Mouse (Mus musculus) mouse embryonic stem cell (cell line): Measurements from ENCODE around the gene Ankrd49.

Source experiments
- in situ Hi-C, 2 experiments: fragments of 300-500 bp; cut with MboI; formaldehyde crosslinking; loops; 1 replicate in 1 of 2; 3 replicates in 1 of 2; pipeline ENCODE4 v1.14.3; 2019 to 2020; ENCODE audit warnings: low sequenced_read_pairs in 2 of 2, low pct_unique_long_range_greater_than_20kb in 1 of 2, mixed read lengths in 1 of 2; ENCODE audit not compliant: unreplicated experiment in 1 of 2

Ankrd49 gene

DNA sequence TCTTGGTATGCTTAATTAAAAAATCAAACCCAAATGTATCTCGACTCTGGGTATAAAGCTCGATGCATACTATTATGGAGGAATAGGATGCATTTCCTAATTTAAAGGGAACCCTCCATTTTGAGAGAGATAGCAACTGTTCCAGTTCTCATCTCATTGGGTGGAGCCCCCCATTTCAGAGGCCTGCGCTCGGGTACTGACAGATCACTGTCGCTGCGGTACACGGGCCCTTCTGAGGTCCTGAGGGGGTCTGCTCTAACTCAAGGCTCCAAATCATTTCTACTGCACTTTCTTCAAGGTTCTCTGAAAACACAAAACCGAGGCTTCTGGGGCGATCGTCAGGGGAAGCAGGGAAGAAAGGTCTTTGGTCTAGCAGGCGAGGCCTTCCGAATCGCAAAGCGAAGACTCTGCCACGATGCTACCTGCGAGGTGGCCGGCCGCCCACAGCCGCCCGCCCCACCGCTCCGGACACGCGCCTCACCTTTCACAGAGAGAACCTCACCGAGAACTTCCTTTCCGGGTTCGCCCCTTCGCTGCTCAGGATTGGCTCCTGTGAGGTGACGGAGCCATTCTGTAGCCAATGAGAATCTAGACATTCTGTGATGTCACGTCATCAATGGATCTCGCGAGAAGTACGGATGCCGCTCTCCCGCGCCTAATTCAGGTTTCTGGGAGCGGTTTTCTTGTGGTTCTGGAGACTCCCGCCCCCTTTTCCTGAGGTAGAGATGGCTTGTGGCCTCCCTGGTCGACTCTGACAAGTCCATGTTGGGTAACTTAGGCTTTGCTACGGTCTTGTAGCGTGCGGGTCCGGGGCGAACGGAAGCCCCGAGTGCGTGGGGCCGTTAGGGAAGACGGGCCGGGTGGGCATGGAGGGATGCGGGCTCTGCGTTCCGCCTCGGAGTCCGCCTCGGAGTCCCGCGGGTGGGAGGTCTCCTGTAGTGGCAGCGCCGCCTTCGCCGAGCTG lies at the start of gene Ankrd49, which contains the start of gene Mre11a:
Gene Ankrd49, minus strand, starts transcription at position 818 of the 964 bp plus-strand sequence.
Gene Mre11a, plus strand, starts transcription at position 616 of the 964 bp plus-strand sequence.
- in situ Hi-C loops: loop anchor here (25.0 kb wide), 1 partner anchor 947 kb away; the partner anchor contains the start of genes Cep57 (in 2 of the 2) and Fam76b (in 2 of the 2)

GRCm38 (mm10) chr9:14832046-14832445 lies 47.4 kb upstream of the Ankrd49 start:
- in situ Hi-C loops: no loop called here

GRCm38 (mm10) chr9:14827875-14828274 lies 43.2 kb upstream of the Ankrd49 start:
- in situ Hi-C loops: no loop called here

DNA sequence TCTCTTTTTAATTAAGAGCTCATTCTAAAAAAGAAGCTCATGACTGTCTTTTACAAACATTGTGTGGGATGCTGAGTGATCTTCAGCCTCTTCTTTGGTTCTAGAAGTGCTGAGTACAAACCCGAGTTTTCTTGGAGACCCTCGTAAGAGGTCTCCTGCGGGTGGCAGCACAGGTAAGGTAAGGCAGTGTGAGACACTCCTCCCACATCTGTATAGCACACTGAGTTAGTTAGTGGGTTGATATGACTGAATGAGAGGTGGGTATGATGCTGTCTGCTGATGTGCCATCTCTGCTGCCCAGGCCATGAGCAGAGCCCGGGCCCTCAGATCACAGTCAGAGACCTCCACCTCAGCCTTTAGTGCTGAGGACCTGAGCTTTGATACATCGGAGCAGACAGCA lies 40.2 kb upstream of the Ankrd49 start:
- in situ Hi-C loops: loop anchor here in 1 of 2 experiments (25.0 kb wide), 1 partner anchor 512 kb away; no protein-coding TSS in a partner anchor

GRCm38 (mm10) chr9:14821396-14821795 lies 36.7 kb upstream of the Ankrd49 start:
- in situ Hi-C loops: loop anchor here in 1 of 2 experiments (25.0 kb wide), 1 partner anchor 516 kb away; no protein-coding TSS in a partner anchor

DNA sequence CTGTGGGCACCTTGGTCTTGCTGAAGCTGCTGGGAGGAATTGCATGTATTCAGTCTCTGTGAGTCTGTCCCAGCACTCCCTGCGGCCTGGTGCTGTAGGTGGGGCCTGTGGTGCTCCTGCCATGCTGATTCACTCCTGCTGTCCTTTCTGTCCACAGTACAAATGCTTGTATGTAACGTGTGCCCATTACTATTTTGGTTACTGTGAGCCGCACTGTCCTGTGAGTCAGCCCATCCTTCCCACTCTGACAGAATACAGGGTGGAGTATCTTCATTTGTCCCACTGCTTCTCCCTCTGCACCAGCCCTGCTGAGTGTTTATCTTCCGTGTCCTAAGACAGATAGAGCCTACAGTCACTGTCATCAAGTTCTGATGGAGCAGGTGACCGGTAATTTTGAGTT lies 25.5 kb upstream of the Ankrd49 start:
- in situ Hi-C loops: loop anchor here (10.0 to 25.0 kb wide), 2 partner anchors 527 to 535 kb away; no protein-coding TSS in a partner anchor

GRCm38 (mm10) chr9:14806786-14807185 lies 22.1 kb upstream of the Ankrd49 start:
- in situ Hi-C loops: loop anchor here in 1 of 2 experiments (25.0 kb wide), 1 partner anchor 531 kb away; no protein-coding TSS in a partner anchor

DNA sequence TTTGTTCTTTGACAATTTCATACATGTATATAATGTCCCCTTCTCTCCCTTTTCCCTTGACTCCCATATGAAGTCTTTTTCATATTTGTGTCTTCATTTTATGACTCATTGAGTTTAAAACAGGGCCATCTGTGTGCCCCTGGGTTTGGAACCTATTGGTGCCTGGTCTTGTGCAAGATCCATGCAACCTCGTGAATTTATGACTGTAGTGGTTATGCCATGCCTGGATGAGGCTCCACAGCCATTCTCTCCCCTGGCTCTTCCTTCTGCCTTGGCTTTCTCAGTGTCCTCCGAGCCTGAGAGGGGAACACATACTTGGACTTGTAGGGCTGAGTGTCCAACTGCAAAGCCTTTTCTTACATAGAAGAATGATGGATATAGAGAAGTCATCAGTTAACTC lies 21.1 kb upstream of the Ankrd49 start:
- in situ Hi-C loops: loop anchor here in 1 of 2 experiments (25.0 kb wide), 1 partner anchor 532 kb away; no protein-coding TSS in a partner anchor

- in situ Hi-C loops: loop anchor here (25.0 kb wide), 1 partner anchor 950 kb away; the partner anchor contains the start of genes Cep57 (in 2 of the 2) and Fam76b (in 2 of the 2)
Measured at GRCm38 (mm10) chr9:14787356-14787755, 2.7 kb upstream of the Ankrd49 start.

DNA sequence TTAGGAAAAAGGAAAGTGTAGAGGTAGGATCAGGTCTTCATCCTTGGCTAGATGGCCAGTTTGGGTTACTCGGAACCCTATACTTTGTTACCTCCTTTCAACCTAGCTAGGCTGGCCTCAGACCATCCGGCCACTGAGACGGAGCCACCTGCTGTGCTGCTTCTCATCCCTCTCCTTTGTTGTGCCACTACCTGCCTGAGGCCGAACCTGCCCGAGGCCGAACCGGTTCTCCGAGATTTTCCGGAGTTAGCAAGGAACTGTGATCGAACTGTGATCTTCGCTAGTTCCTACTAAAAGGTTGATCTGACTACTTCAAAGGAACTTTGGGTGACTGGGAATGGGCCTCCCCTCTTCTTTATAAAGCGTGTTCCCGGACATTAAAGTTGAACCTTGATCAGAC lies 6.3 kb downstream of the Ankrd49 start:
- in situ Hi-C loops: loop anchor here (10.0 to 25.0 kb wide), 2 partner anchors 236 to 941 kb away; partner anchors contain the start of genes Cep57 (in 2 of the 2) and Fam76b (in 2 of the 2)

DNA sequence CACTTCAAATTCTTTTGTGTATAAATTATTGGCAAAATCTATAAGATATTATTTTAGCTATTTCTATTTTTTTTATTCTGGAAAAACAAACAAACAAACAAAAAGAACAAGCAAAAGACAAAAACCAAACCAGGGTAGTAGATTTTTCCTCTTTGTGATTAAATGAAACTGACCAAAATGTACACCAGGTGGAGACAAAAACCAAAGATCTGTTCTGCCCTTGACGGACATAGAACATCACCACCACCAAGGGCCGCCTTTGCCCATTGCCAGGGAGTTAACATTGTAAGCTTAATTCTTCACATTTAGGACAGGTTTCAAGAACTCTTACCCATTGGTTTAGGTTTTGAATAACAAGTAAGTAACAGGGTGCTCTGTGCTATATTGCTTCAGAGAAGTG lies 10.8 kb downstream of the Ankrd49 start:
- in situ Hi-C loops: loop anchor here in 1 of 2 experiments (10.0 kb wide), 1 partner anchor 241 kb away; no protein-coding TSS in a partner anchor

DNA sequence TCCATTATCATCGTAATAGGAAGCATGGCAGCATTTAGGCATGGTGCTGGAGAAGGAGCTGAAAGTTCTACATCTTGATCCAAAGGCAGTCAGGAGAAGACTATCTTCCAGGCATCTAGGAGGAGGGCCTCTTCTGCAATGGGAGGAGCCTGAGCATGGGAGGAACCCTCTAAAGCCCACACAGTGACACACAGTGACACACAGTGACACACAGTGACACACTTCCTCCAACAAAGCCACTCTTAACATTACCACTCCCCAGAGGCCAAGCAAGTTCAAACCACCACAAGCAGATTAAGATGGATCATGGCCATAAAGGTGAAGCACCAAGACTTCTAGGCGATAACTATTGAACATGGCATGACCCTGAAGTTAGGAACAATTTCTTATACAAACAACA lies 12.6 kb downstream of the Ankrd49 start:
- in situ Hi-C loops: loop anchor here in 1 of 2 experiments (10.0 kb wide), 1 partner anchor 243 kb away; no protein-coding TSS in a partner anchor

DNA sequence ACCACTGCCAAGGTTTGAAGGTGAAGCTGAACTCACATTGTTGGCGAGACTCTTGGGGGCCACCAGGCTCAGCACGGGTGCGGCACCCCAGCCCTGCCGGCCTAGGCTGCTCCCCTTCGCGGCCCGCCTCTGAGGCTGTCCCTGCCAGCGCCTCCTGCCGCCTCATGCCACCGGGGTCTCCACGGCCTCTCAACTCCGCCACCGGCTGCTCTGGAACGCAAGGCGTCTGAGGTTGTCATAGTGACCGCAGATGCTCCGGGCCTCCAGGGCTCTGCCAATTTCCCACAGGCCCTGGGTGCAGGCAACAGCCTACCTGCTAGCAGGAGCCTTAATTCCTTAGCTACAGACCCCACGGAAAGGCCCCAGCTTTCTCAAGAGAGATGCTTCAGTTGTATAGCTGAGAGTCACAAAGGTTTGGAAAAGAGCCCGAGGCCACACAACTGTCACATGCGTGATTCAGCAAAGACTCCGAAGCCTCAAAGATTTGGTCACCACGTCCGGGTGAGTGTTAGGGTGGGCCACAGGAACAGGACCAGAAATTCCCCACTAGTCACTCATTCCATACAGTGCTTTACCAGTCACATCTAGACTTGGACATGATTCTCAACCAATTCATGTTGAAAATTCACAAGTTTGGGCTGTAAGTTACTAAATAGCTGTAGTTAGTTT lies 13.7 kb downstream of the Ankrd49 start, which contains the start of gene 1700012B09Rik:
Gene 1700012B09Rik, minus strand, starts transcription at position 228 of the 669 bp plus-strand sequence.
- in situ Hi-C loops: loop anchor here in 1 of 2 experiments (10.0 kb wide), 1 partner anchor 244 kb away; no protein-coding TSS in a partner anchor

DNA sequence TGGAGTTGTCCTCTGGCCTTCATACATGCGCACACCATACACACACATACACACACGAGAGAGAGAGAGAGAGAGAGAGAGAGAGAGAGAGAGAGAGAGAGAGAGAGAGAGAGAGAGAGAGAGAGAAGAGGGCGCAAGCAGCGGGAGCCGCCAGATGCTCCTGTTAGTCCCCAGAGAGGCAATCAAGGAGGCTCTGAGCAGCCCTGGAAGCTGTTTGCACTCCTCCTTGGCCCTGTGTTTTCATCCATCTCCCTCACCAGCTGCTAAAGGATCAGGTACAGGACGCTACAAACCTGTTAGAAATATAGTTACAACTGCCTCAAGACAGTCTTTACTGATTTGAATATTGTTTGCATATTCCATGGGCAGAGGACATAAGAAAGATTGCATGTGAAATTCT lies 14.8 kb downstream of the Ankrd49 start:
- in situ Hi-C loops: loop anchor here in 1 of 2 experiments (10.0 kb wide), 1 partner anchor 245 kb away; no protein-coding TSS in a partner anchor

GRCm38 (mm10) chr9:14764765-14765164 lies 19.9 kb downstream of the Ankrd49 start:
- in situ Hi-C loops: no loop called here

- in situ Hi-C loops: loop anchor here in 1 of 2 experiments (5.0 kb wide), 1 partner anchor 42 kb away; no protein-coding TSS in a partner anchor
Measured at GRCm38 (mm10) chr9:14759261-14759660, 25.4 kb downstream of the Ankrd49 start.

GRCm38 (mm10) chr9:14758590-14758989 lies 26.1 kb downstream of the Ankrd49 start:
- in situ Hi-C loops: loop anchor here in 1 of 2 experiments (5.0 kb wide), 1 partner anchor 41 kb away; no protein-coding TSS in a partner anchor

GRCm38 (mm10) chr9:14754469-14754868 lies 30.2 kb downstream of the Ankrd49 start:
- in situ Hi-C loops: no loop called here
